Mouse (Mus musculus) embryonic facial prominence, embryonic 15.5 days (tissue): ENCODE measurements around the gene Gm11634. TPM values are rescaled to one million over a fixed set of nuclear protein-coding genes. Genes with fewer than 3 reads are reported as not detected.

Experiments
- ATAC-seq: fragments of 200-750 bp; cut with Nextera tagmentation; 2 replicates; pipeline ENCODE4 v1.8.0; 2017; ENCODE audit warnings: low read depth, moderate TSS enrichment; ENCODE audit not compliant: insufficient number of reproducible peaks, low FRiP score, low TSS enrichment
- H3K27ac ChIP-seq: fragments of 300-500 bp; sonication (generic); replicated peaks from 2 replicates; pipeline ENCODE4 v1.5.1; 2015; ENCODE audit warnings: mild to moderate bottlenecking, inconsistent platforms
- H3K27me3 ChIP-seq: fragments of 300-500 bp; sonication (generic); 2 replicates; pipeline ENCODE4 v1.6.1; 2015; ENCODE audit warnings: inconsistent platforms
- H3K36me3 ChIP-seq: fragments of 300-500 bp; sonication (generic); 2 replicates; pipeline ENCODE4 v1.6.1; 2015; ENCODE audit warnings: mild to moderate bottlenecking, inconsistent platforms
- H3K4me1 ChIP-seq: fragments of 300-500 bp; sonication (generic); 2 replicates; pipeline ENCODE4 v1.6.1; 2015; ENCODE audit warnings: inconsistent platforms
- H3K4me2 ChIP-seq: fragments of 300-500 bp; sonication (generic); replicated peaks from 2 replicates; pipeline ENCODE4 v1.6.1; 2015; ENCODE audit warnings: mild to moderate bottlenecking, inconsistent platforms
- H3K4me3 ChIP-seq: fragments of 300-500 bp; sonication (generic); replicated peaks from 2 replicates; pipeline ENCODE4 v1.5.1; 2015; ENCODE audit warnings: mild to moderate bottlenecking, inconsistent platforms
- H3K9ac ChIP-seq: fragments of 300-500 bp; sonication (generic); 2 replicates; pipeline ENCODE4 v1.6.1; 2015; ENCODE audit warnings: inconsistent platforms
- H3K9me3 ChIP-seq: fragments of 300-500 bp; sonication (generic); replicated peaks from 2 replicates; pipeline ENCODE4 v1.6.1; 2016; ENCODE audit warnings: inconsistent platforms
- WGBS: fragments of 180-500 bp; shearing (Covaris S2); methylation state at CpG from one replicate; pipeline ENCODE4 v1.1.7; 2015; 5-methylcytosine and 5-hydroxymethylcytosine counted together
- polyA plus RNA-seq: library from polyadenylated mRNA; unstranded; fragments of >200 nt; fragmentation: Nextera tagmentation; extraction: Ambion mirVana; gene quantifications from 2 replicates; pipeline ENCODE4 v1.2.1, GENCODE M21; 2015

The Gm11634 gene
- polyA plus RNA-seq, 1 experiment from 2014 or later, result not detected

- no peaks in the 10 kb centered on the region for H3K27me3 ChIP-seq
- 12% methylated on average over 8 of the region's 8 CpGs for WGBS
- H3K27ac ChIP-seq, result peak overlapping the region; percentile 92
- peaks cover 22% of the 10 kb centered on the region for H3K36me3 ChIP-seq
- H3K4me1 ChIP-seq, result peaks cover 23% of the 10 kb centered on the region
- ATAC-seq, result no peak
- peak overlapping the region; percentile 63 for H3K4me2 ChIP-seq
- no peaks in the 10 kb centered on the region for H3K9me3 ChIP-seq
- peak overlapping the region; percentile 88 for H3K4me3 ChIP-seq
- peak overlapping the region; percentile 75 for H3K9ac ChIP-seq
These were observed 45.6 kb downstream of the Gm11634 start for GRCm38 (mm10) chr11:101553354-101553930.

- under 1% methylated on average over 37 of the region's 37 CpGs for WGBS
- Histone ChIP-seq H3K4me1 (peaks cover 23% of the 10 kb centered on the region), H3K9ac (peak overlapping the region; percentile 75), H3K4me3 (peak overlapping the region; percentile 88), H3K4me2 (peak overlapping the region; percentile 63), H3K27me3 (no peaks in the 10 kb centered on the region), H3K9me3 (no peaks in the 10 kb centered on the region), H3K27ac (peak overlapping the region; percentile 95), H3K36me3 (peaks cover 16% of the 10 kb centered on the region)
- ATAC-seq, result peak; percentile 98
These were observed 46.4 kb downstream of the Gm11634 start for GRCm38 (mm10) chr11:101552476-101553300.

- ATAC-seq, result peak; percentile 83
- under 1% methylated on average over 43 of the region's 43 CpGs for WGBS
- Histone ChIP-seq H3K36me3 (peaks cover 12% of the 10 kb centered on the region), H3K4me3 (peak within 1 kb of the TSS; percentile 88), H3K27me3 (no peaks in the 10 kb centered on the region), H3K27ac (peak within 1 kb of the TSS; percentile 95), H3K4me2 (peak within 1 kb of the TSS; percentile 63), H3K9me3 (no peaks in the 10 kb centered on the region), H3K9ac (peak within 1 kb of the TSS; percentile 75), H3K4me1 (peaks cover 23% of the 10 kb centered on the region)
These were observed 47.1 kb downstream of the Gm11634 start, which contains the start of the genes Brca1 and Nbr1 for GRCm38 (mm10) chr11:101551751-101552475. Gene Brca1, minus strand, starts transcription at chr11:101551955. Gene Nbr1, plus strand, starts transcription at chr11:101552149.

- Histone ChIP-seq H3K36me3 (no peaks in the 10 kb centered on the region; the same call in 1 of the 2 replicates), H3K4me1 (peaks cover 12% of the 10 kb centered on the region), H3K9ac (no peak overlapping the region), H3K4me3 (no peak overlapping the region), H3K27me3 (no peaks in the 10 kb centered on the region), H3K27ac (no peak overlapping the region), H3K4me2 (no peak overlapping the region), H3K9me3 (no peaks in the 10 kb centered on the region)
- no peak for ATAC-seq
These were observed 50.5 kb downstream of the Gm11634 start for GRCm38 (mm10) chr11:101548526-101548925.

GRCm38 (mm10) chr11:101544132-101544531, 54.9 kb downstream of the Gm11634 start:
- no peak for ATAC-seq
- Histone ChIP-seq H3K4me1 (no peaks in the 10 kb centered on the region), H3K4me3 (no peak overlapping the region), H3K27me3 (no peaks in the 10 kb centered on the region), H3K9ac (no peak overlapping the region), H3K9me3 (no peaks in the 10 kb centered on the region), H3K4me2 (no peak overlapping the region), H3K27ac (no peak overlapping the region; the same call in 1 of the 2 replicates), H3K36me3 (peaks cover under 1% of the 10 kb centered on the region; the same call in 1 of the 2 replicates)
- WGBS, result 70% methylated on average over 1 of the region's 1 CpGs

Other genes starting within 250 kb of the Gm11634 start
- gene G6pc, start 231.7 kb downstream of the Gm11634 start, polyA plus RNA-seq, result not detected in 2 replicates
- gene Aarsd1, start 181.6 kb downstream of the Gm11634 start, polyA plus RNA-seq, result 63.4 and 65.6 TPM in 2 replicates
- gene Gm27029, start 174.5 kb downstream of the Gm11634 start, polyA plus RNA-seq, result 9.7 and 11.4 TPM in 2 replicates
- gene Rundc1, start 174.2 kb downstream of the Gm11634 start, polyA plus RNA-seq, result 21.6 and 23.4 TPM in 2 replicates
- 19.8 and 22.1 TPM in 2 replicates for gene Ptges3l, start 173.9 kb downstream of the Gm11634 start, polyA plus RNA-seq
- 306 and 328 TPM in 2 replicates for gene Rpl27, start 157.0 kb downstream of the Gm11634 start, polyA plus RNA-seq
- gene Ifi35, start 150.8 kb downstream of the Gm11634 start, polyA plus RNA-seq, result 17.8 and 21.6 TPM in 2 replicates
- gene Rnd2, start 134.3 kb downstream of the Gm11634 start, polyA plus RNA-seq, result 12.1 and 13.5 TPM in 2 replicates
- gene Vat1, start 133.0 kb downstream of the Gm11634 start, polyA plus RNA-seq, result 59.3 and 61.8 TPM in 2 replicates
- gene Brca1, start 47.3 kb downstream of the Gm11634 start, polyA plus RNA-seq, result 8.1 and 8.8 TPM in 2 replicates
- 72.9 and 73.6 TPM in 2 replicates for gene Nbr1, start 47.1 kb downstream of the Gm11634 start, polyA plus RNA-seq
- gene Tmem106a, start 17.0 kb downstream of the Gm11634 start, polyA plus RNA-seq, result 7.5 and 9.6 TPM in 2 replicates
- 51.1 and 54.6 TPM in 2 replicates for gene Rdm1, start 27.9 kb upstream of the Gm11634 start, polyA plus RNA-seq
- gene Arl4d, start 66.3 kb upstream of the Gm11634 start, polyA plus RNA-seq, result 6.0 and 6.9 TPM in 2 replicates
- 32.4 and 36.4 TPM in 2 replicates for gene Dhx8, start 133.7 kb upstream of the Gm11634 start, polyA plus RNA-seq
- 11.1 and 15.1 TPM in 2 replicates for gene Etv4, start 186.1 kb upstream of the Gm11634 start, polyA plus RNA-seq